7 mouse cellular contexts compared by ENCODE assay signal in the genomic region with DNA sequence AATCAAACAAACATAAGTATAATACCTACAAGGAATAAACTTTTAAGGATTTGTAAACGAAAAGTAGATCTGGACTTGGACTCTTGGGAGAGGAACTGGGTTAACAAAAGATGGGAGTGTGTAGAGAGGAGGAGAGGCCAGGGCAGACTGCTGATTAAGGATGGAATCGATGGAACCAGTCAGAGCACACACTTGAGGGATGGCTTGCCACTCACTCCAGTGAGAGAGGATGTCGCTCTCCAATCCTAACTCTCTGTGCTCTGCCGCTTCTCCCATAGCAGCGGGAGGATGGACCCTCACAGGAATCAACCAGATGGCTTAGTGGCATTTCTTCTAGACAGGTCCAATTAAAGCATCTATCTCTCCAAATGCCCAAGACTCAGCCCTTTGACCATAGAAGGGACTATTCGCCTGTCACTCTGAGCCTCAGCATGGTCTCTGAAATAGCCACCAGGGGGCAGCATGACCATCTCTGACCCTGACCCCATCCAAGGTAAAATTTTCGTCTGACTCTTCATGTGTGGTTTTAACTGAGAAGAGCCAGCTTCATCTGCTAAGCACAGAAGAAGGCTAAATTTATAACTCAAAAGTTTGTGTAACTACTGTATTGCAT.
DNase-seq lines count a peak whose midpoint lies in the region; ATAC-seq lines count a peak whose summit lies in the region.

No protein-coding gene starts in this region.

- H3K27me3 ChIP-seq in hindbrain, embryonic 14.5 days (ENCODE audit: control insufficient read depth, insufficient read depth, low read length), result no peaks in the 10 kb centered on the region

- DNase-seq in left cerebral cortex, postnatal 4 days, result peak; percentile 65
- no peak for DNase-seq in left cerebral cortex, postnatal 36 days (ENCODE audit: low spot score in 2 of 2)
- peak; percentile 71 for DNase-seq in ZHBTc4 (ENCODE audit: low read depth, low spot score)
- DNase-seq in cerebellum, adult 8-10 months, result peak; percentile 68
- peak; percentile 70 for DNase-seq in hindbrain, embryonic 14.5 days (ENCODE audit: low spot score)
- peak; percentile 25 to 43 for DNase-seq in lung, postnatal 4 days
- peak; percentile 3 to 4 for DNase-seq in thymus, postnatal 36 days

- H3K27ac ChIP-seq in hindbrain, embryonic 14.5 days, result no peak overlapping the region

- peak; percentile 59; the same call in 1 of the 2 replicates for ATAC-seq in hindbrain, embryonic 14.5 days (ENCODE audit: low FRiP score)

- intact Hi-C loops in left cerebral cortex, postnatal 4 days (cut with DNase I), result loop anchor here (10.0 kb wide), 1 partner anchor 114 kb away; no protein-coding TSS in a partner anchor
- intact Hi-C loops in left cerebral cortex, postnatal 36 days (cut with DNase I), result loop anchor here (5.0 to 10.0 kb wide), 4 partner anchors 104 to 586 kb away; partner anchors contain the start of gene Fam155a

- 46% methylated on average over 7 of the region's 7 CpGs for WGBS in hindbrain, embryonic 14.5 days

- H3K4me1 ChIP-seq in hindbrain, embryonic 14.5 days (replicated peaks; ENCODE audit: control insufficient read depth, insufficient read depth, low read length), result no peaks in the 10 kb centered on the region; the same call in 1 of the 2 replicates

- H3K36me3 ChIP-seq in hindbrain, embryonic 14.5 days (replicated peaks; ENCODE audit: control insufficient read depth, insufficient read depth), result no peaks in the 10 kb centered on the region

- H3K4me2 ChIP-seq in hindbrain, embryonic 14.5 days (replicated peaks), result no peak overlapping the region

- H3K4me3 ChIP-seq in hindbrain, embryonic 14.5 days (replicated peaks; ENCODE audit: low read length), result no peak overlapping the region

- H3K9me3 ChIP-seq in hindbrain, embryonic 14.5 days (ENCODE audit: control insufficient read depth, low read length), result no peaks in the 10 kb centered on the region

- no peak overlapping the region for H3K9ac ChIP-seq in hindbrain, embryonic 14.5 days

Comparison
In these comparisons a context has a peak if more than half of its experiments do, and no peak if none do; other contexts are left out.
1. DNase-seq: peak in left cerebral cortex, postnatal 4 days (single experiment), ZHBTc4 (single experiment), cerebellum, adult 8-10 months (single experiment), hindbrain, embryonic 14.5 days (single experiment), lung, postnatal 4 days (2 of 2) and thymus, postnatal 36 days (2 of 2); none in left cerebral cortex, postnatal 36 days (0 of 2).